Mouse (Mus musculus): ENCODE measurements around the gene 4930435E12Rik. TPM values are rescaled to one million over a fixed set of nuclear protein-coding genes. Genes with fewer than 3 reads are reported as not detected.

Gene 4930435E12Rik
- polyA plus RNA-seq, 1 experiment from 2014 or later, result not detected

DNA sequence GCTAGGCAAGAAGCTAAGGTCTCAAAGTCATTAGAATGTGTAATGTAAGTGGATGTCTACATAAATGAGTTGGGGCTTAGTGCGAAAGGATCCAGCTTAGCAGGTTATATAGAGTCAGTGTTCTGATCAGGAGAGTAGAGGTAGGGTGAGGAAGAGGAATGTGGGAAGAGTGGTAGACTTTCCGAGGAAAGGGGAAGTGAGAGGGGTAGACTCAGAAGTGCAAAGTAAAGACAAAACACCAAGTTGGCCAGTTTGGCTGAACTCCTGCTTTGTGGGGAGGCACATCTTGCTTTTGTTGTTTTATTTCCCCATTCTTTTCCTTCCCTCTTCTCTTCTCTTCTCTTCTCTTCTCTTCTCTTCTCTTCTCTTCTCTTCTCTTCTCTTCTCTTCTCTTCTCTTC, 39.5 kb downstream of the 4930435E12Rik start:
- WGBS, result 88% methylated on average over 2 of the region's 2 CpGs
- ATAC-seq (replicated peaks), result no peak
- H3K36me3 ChIP-seq (replicated peaks), result no peaks in the 10 kb centered on the region

DNA sequence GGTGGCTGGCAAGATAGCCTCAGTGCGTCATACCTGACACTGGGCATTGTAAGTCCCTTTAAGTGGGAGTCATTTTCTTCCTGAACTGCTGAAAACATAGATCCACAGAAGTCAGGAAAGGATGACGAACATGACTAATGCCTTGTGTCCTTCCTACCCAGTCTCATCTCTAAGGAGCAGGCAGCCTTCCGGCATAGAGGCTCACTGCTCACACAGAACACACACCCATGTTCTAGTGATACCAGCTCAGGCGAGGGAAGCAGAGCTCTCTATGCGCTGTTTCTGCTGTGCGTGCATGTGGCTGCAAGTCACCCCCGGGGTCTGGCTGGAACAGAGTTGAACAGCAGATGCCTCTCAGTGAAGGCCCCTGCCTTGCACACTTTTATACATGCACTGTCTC, 43.2 kb downstream of the 4930435E12Rik start:
- H3K9me3 ChIP-seq, result no peaks in the 10 kb centered on the region
- ATAC-seq (replicated peaks), result no peak
- H3K9ac ChIP-seq, result no peak overlapping the region
- no peaks in the 10 kb centered on the region for H3K27me3 ChIP-seq (replicated peaks)
- no peaks in the 10 kb centered on the region for H3K4me1 ChIP-seq
- H3K27ac ChIP-seq, result no peak overlapping the region
- 84% methylated on average over 7 of the region's 7 CpGs for WGBS
- H3K36me3 ChIP-seq (replicated peaks), result no peaks in the 10 kb centered on the region
- no peak overlapping the region for H3K4me2 ChIP-seq
- H3K4me3 ChIP-seq, result no peak overlapping the region

More for the DNA sequence above, 39.5 kb downstream of the 4930435E12Rik start:
- H3K4me3 ChIP-seq, result no peak overlapping the region
- H3K9me3 ChIP-seq, result no peaks in the 10 kb centered on the region
- no peak overlapping the region for H3K4me2 ChIP-seq
- H3K27me3 ChIP-seq (replicated peaks), result no peaks in the 10 kb centered on the region
- H3K9ac ChIP-seq, result no peak overlapping the region
- H3K4me1 ChIP-seq, result no peaks in the 10 kb centered on the region
- no peak overlapping the region for H3K27ac ChIP-seq

- H3K36me3 ChIP-seq (replicated peaks), result no peaks in the 10 kb centered on the region
- no peaks in the 10 kb centered on the region for H3K9me3 ChIP-seq
- no peak for ATAC-seq (replicated peaks)
- no peaks in the 10 kb centered on the region for H3K4me1 ChIP-seq
- H3K27ac ChIP-seq, result no peak overlapping the region
- H3K27me3 ChIP-seq (replicated peaks), result no peaks in the 10 kb centered on the region
- H3K4me2 ChIP-seq, result no peak overlapping the region
- no peak overlapping the region for H3K4me3 ChIP-seq
- no peak overlapping the region for H3K9ac ChIP-seq
- WGBS, result 54% methylated on average over 2 of the region's 2 CpGs
These were observed 46.0 kb downstream of the 4930435E12Rik start for GRCm38 (mm10) chr16:38782524-38783067.

GRCm38 (mm10) chr16:38781946-38782345, 46.6 kb downstream of the 4930435E12Rik start:
- ATAC-seq (replicated peaks), result no peak
- 84% methylated on average over 2 of the region's 2 CpGs for WGBS
- no peak overlapping the region for H3K4me2 ChIP-seq

DNA sequence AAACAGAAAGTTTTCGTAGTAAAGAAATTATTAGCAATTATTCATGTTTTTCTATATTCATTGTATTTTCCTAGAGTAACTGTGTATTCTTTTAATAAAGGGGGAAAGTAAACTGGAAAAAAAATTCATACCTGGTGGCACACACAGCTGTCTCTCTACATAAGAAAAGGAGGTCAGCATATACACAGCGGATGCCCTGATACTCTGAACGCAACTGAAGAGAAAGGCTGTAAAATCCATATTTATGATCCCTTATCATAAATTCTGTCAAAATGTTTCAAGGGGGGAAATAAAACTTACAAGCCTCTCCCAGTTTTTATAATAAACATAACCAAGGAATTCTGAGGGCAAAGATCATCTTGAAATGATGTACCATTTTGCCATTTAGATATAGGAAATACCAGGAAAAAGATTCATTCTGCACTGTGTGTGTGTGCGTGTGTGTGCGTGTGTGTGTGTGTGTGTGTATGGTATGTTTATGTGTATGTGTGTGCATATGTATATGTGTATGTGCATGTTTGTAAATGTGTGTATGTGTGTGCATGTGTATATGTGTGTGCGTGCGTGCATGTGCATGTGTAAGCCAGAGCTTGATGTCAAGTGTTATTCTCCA, 47.5 kb downstream of the 4930435E12Rik start:
- Histone ChIP-seq H3K9me3 (no peaks in the 10 kb centered on the region), H3K27me3 (replicated peaks) (no peaks in the 10 kb centered on the region), H3K4me2 (no peak overlapping the region), H3K36me3 (replicated peaks) (no peaks in the 10 kb centered on the region), H3K9ac (no peak overlapping the region), H3K4me1 (no peaks in the 10 kb centered on the region), H3K27ac (no peak overlapping the region), H3K4me3 (no peak overlapping the region)
- 93% methylated on average over 7 of the region's 7 CpGs for WGBS
- no peak for ATAC-seq (replicated peaks)

More at GRCm38 (mm10) chr16:38781946-38782345, 46.6 kb downstream of the 4930435E12Rik start:
- Histone ChIP-seq H3K9ac (no peak overlapping the region), H3K4me3 (no peak overlapping the region), H3K9me3 (no peaks in the 10 kb centered on the region), H3K27ac (no peak overlapping the region), H3K4me1 (no peaks in the 10 kb centered on the region), H3K36me3 (replicated peaks) (no peaks in the 10 kb centered on the region), H3K27me3 (replicated peaks) (no peaks in the 10 kb centered on the region)

DNA sequence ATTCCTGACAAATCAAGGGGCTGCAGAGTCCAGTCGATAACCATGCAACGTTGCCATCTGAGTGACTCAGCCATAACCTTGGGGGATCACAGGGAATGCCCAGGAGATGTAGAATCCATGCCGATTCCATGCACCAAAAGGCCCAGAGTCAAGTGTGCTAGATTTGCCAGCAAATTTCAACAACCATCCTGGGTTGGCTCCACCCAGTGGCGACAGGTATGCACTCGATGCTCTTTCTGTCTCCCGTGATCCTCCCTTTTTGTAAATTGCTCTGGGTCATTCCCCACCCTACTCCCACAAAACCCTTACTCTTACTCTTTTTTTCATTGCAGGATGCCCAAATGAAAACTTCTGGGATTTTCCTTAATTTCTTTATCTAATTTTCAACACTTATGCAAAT, 52.2 kb downstream of the 4930435E12Rik start:
- no peak overlapping the region for H3K4me2 ChIP-seq
- ATAC-seq (replicated peaks), result no peak
- 62% methylated on average over 6 of the region's 6 CpGs for WGBS

GRCm38 (mm10) chr16:38774964-38775746, 53.4 kb downstream of the 4930435E12Rik start:
- ATAC-seq (replicated peaks), result no peak
- Histone ChIP-seq H3K9ac (no peak overlapping the region), H3K9me3 (no peaks in the 10 kb centered on the region), H3K4me1 (no peaks in the 10 kb centered on the region), H3K4me3 (no peak overlapping the region), H3K36me3 (replicated peaks) (no peaks in the 10 kb centered on the region), H3K27me3 (replicated peaks) (no peaks in the 10 kb centered on the region), H3K4me2 (no peak overlapping the region), H3K27ac (no peak overlapping the region)
- WGBS, result 60% methylated on average over 7 of the region's 7 CpGs

More for the DNA sequence above, 52.2 kb downstream of the 4930435E12Rik start:
- Histone ChIP-seq H3K4me1 (no peaks in the 10 kb centered on the region), H3K36me3 (replicated peaks) (no peaks in the 10 kb centered on the region), H3K27ac (no peak overlapping the region), H3K9ac (no peak overlapping the region), H3K4me3 (no peak overlapping the region), H3K9me3 (no peaks in the 10 kb centered on the region), H3K27me3 (replicated peaks) (no peaks in the 10 kb centered on the region)

GRCm38 (mm10) chr16:38772906-38773496, 55.5 kb downstream of the 4930435E12Rik start:
- no peaks in the 10 kb centered on the region for H3K4me1 ChIP-seq
- no peak overlapping the region for H3K4me2 ChIP-seq
- no peak overlapping the region for H3K27ac ChIP-seq
- peaks cover 8% of the 10 kb centered on the region; the same call in 1 of the 2 replicates for H3K36me3 ChIP-seq (replicated peaks)
- no peak overlapping the region for H3K4me3 ChIP-seq
- 70% methylated on average over 12 of the region's 12 CpGs for WGBS
- no peak for ATAC-seq (replicated peaks)
- H3K27me3 ChIP-seq (replicated peaks), result no peaks in the 10 kb centered on the region
- no peak overlapping the region for H3K9ac ChIP-seq
- H3K9me3 ChIP-seq, result no peaks in the 10 kb centered on the region

DNA sequence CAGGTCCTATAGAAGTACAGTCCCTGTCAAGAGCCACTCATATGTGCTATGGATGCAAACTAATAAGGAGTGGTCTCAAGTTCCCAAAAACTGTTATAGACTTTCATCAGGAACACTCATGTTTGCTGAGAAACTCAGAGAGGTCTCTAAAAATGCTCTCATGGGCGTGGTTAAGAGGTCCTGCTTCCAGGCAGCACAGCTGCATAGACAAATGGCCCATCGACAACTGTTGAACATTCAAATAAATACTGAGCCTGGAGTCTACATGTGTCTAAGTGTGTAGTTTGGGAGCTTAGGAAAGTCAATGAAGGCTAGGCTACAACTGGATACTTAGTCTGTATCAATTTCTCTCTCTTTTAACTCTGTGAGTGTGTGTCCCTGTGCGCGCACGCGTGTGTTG, 57.4 kb downstream of the 4930435E12Rik start:
- no peak for ATAC-seq (replicated peaks)
- Histone ChIP-seq H3K4me2 (no peak overlapping the region), H3K27ac (no peak overlapping the region), H3K4me3 (no peak overlapping the region), H3K4me1 (no peaks in the 10 kb centered on the region), H3K9me3 (no peaks in the 10 kb centered on the region), H3K9ac (no peak overlapping the region), H3K27me3 (replicated peaks) (no peaks in the 10 kb centered on the region), H3K36me3 (replicated peaks) (peaks cover 14% of the 10 kb centered on the region; the same call in 1 of the 2 replicates)
- 93% methylated on average over 6 of the region's 6 CpGs for WGBS

DNA sequence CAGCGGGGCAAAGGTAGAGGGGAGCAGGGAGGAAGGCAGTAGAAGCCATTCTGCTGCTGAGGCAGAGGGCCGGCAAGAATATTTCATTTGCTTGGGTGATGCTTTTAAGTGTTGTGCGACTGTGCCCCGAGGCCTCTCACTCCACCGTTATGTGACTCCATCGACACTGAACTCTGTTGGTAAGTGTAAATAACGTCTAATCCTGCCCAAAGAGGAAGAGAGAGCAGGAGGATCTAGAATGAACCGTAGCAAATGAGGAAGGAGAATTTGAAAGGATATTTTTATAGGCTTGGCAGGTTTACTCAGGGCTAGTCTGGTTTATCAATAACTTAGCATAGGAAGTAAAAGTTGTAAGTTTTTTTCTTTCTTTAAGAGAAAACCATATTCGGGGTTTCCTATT, 59.0 kb downstream of the 4930435E12Rik start:
- H3K27ac ChIP-seq, result no peak overlapping the region
- H3K4me3 ChIP-seq, result no peak overlapping the region
- no peaks in the 10 kb centered on the region for H3K9me3 ChIP-seq
- no peaks in the 10 kb centered on the region for H3K4me1 ChIP-seq
- H3K9ac ChIP-seq, result no peak overlapping the region
- WGBS, result 85% methylated on average over 9 of the region's 9 CpGs
- no peak overlapping the region for H3K4me2 ChIP-seq
- no peak for ATAC-seq (replicated peaks)
- H3K27me3 ChIP-seq (replicated peaks), result no peaks in the 10 kb centered on the region
- H3K36me3 ChIP-seq (replicated peaks), result peaks cover 14% of the 10 kb centered on the region; the same call in 1 of the 2 replicates

DNA sequence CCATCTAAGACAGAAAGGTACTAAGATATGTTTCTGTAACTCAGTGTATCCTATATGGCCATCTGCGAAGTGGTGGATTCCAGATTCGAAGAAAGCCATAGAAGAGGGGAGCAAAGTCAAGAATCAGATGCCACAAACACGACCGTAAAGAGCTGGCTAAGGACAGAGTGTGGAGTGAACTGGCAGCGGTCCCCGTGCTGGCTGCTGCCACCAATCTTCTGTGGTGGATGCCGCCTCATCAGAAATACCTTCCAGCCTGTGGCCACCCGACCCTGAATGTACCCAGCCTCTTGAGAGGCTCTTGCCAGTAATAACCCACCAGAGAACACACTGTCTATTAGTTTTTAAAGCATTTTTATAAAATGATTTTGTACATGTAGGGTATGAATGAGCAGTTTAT, 60.2 kb downstream of the 4930435E12Rik start:
- Histone ChIP-seq H3K27ac (no peak overlapping the region), H3K4me3 (no peak overlapping the region), H3K9me3 (no peaks in the 10 kb centered on the region), H3K4me1 (no peaks in the 10 kb centered on the region), H3K4me2 (no peak overlapping the region), H3K27me3 (replicated peaks) (no peaks in the 10 kb centered on the region), H3K9ac (no peak overlapping the region), H3K36me3 (replicated peaks) (peaks cover 14% of the 10 kb centered on the region; the same call in 1 of the 2 replicates)
- ATAC-seq (replicated peaks), result no peak
- WGBS, result 94% methylated on average over 8 of the region's 8 CpGs

GRCm38 (mm10) chr16:38767761-38768160, 60.8 kb downstream of the 4930435E12Rik start:
- H3K4me2 ChIP-seq, result no peak overlapping the region
- H3K9ac ChIP-seq, result no peak overlapping the region
- no peak for ATAC-seq (replicated peaks)
- 88% methylated on average over 8 of the region's 8 CpGs for WGBS
- no peaks in the 10 kb centered on the region for H3K4me1 ChIP-seq
- no peak overlapping the region for H3K4me3 ChIP-seq
- H3K9me3 ChIP-seq, result no peaks in the 10 kb centered on the region
- peaks cover 14% of the 10 kb centered on the region; the same call in 1 of the 2 replicates for H3K36me3 ChIP-seq (replicated peaks)
- H3K27me3 ChIP-seq (replicated peaks), result no peaks in the 10 kb centered on the region
- H3K27ac ChIP-seq, result no peak overlapping the region

All from midbrain, embryonic 15.5 days (tissue).